Mouse (Mus musculus) heart, embryonic 14.5 days (tissue): ENCODE measurements around the gene Atp1a2. TPM values are rescaled to one million over a fixed set of nuclear protein-coding genes. Genes with fewer than 3 reads are reported as not detected.

Experiments used
- ATAC-seq: fragments of 200-750 bp; cut with Nextera tagmentation; 2 replicates; pipeline ENCODE4 v1.8.0; 2017; ENCODE audit warnings: low read depth, moderate TSS enrichment; ENCODE audit not compliant: insufficient number of reproducible peaks, insufficient read depth, low FRiP score
- H3K27ac ChIP-seq, 2 experiments: fragments of 200-500 bp in 1 of 2; fragments of 300-500 bp in 1 of 2; sonication (generic) in 1 of 2; replicated peaks in 1 of 2; 2 replicates each; pipeline ENCODE4 v1.5.1; 2012 to 2014; ENCODE audit warnings: low read depth in 2 of 2, low read length in 2 of 2, control low read depth in 1 of 2, mild to moderate bottlenecking in 1 of 2, mixed read lengths in 1 of 2; ENCODE audit not compliant: control insufficient read depth in 1 of 2, insufficient read depth in 1 of 2
- H3K27me3 ChIP-seq: fragments of 300-500 bp; sonication (generic); 2 replicates; pipeline ENCODE4 v1.6.1; 2014; ENCODE audit warnings: mild to moderate bottlenecking, low read length, control low read depth; ENCODE audit not compliant: control insufficient read depth, insufficient read depth
- H3K36me3 ChIP-seq: fragments of 300-500 bp; sonication (generic); 2 replicates; pipeline ENCODE4 v1.6.1; 2014; ENCODE audit warnings: mild to moderate bottlenecking, control low read depth, low read length, mixed read lengths; ENCODE audit not compliant: control insufficient read depth, insufficient read depth
- H3K4me1 ChIP-seq, 2 experiments: fragments of 200-500 bp in 1 of 2; fragments of 300-500 bp in 1 of 2; sonication (generic) in 1 of 2; 2 replicates each; pipeline ENCODE4 v1.6.1; 2012 to 2014; ENCODE audit warnings: low read length in 2 of 2, control low read depth in 1 of 2, mixed read lengths in 1 of 2; ENCODE audit not compliant: control insufficient read depth in 2 of 2, insufficient read depth in 2 of 2
- H3K4me2 ChIP-seq: fragments of 300-500 bp; sonication (generic); 2 replicates; pipeline ENCODE4 v1.6.1; 2014; ENCODE audit warnings: mild to moderate bottlenecking, low read length
- H3K4me3 ChIP-seq, 2 experiments: fragments of 200-500 bp in 1 of 2; fragments of 300-500 bp in 1 of 2; sonication (generic) in 1 of 2; 2 replicates each; pipeline ENCODE4 v1.5.1; 2012 to 2014; ENCODE audit warnings: low read length in 2 of 2, mild to moderate bottlenecking in 2 of 2, control low read depth in 1 of 2, low read depth in 1 of 2, moderate library complexity in 1 of 2; ENCODE audit not compliant: control insufficient read depth in 1 of 2, insufficient read depth in 1 of 2
- H3K9ac ChIP-seq: fragments of 300-500 bp; sonication (generic); 2 replicates; pipeline ENCODE4 v1.6.1; 2014; ENCODE audit warnings: mild to moderate bottlenecking, low read length
- H3K9me3 ChIP-seq: fragments of 300-500 bp; sonication (generic); 2 replicates; pipeline ENCODE4 v1.6.1; 2016; ENCODE audit warnings: low read length, control low read depth; ENCODE audit not compliant: control insufficient read depth
- WGBS: fragments of 180-500 bp; shearing (Covaris S2); extraction: QIAGEN DNeasy Blood & Tissue Kit; methylation state at CpG from one replicate; pipeline ENCODE4 v1.1.7; 2014; 5-methylcytosine and 5-hydroxymethylcytosine counted together
- polyA plus RNA-seq: library from polyadenylated mRNA; unstranded; fragments of >200 nt; fragmentation: Nextera tagmentation; extraction: Ambion mirVana; gene quantifications from 2 replicates; pipeline ENCODE4 v1.2.1, GENCODE M21; 2014

Atp1a2 gene
- polyA plus RNA-seq, 1 experiment from 2014 or later = 7.3 TPM

DNA sequence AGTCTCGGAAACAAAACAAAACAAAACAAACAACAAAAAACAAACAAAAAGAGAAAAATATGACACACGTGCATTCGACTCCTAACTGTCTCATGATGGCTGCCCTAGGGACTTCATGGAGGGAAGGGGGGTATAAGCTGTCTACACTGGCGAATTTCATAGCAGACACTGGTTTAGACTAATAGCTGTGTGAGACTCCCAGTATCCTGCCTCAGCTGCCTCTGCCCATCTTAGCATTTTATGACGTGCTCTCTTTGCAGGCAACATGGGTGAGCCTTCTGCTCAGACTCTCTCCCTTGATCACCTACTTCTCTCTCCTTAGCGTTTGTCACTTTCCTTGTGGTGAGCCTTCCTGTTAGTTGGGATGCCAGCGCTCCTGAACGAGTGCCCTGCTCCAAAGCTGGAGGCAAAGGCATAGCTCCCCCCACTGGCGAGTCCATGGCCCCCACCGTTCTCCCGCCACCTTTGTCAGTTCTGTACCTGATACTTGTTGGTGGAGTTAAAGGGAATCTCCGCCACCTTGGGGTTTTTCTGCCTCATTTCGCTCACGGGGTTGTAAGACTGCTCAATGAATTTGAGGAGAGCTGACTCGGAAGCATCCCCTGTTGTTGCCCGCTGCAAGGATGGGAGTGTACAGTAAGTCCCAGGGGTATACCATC is 54.2 kb downstream of the Atp1a2 start:
- Histone ChIP-seq H3K4me3 (peak overlapping the region; percentile 20; a peak in 2 of 4 replicates), H3K36me3 (no peaks in the 10 kb centered on the region), H3K4me2 (peak overlapping the region; percentile 47), H3K27ac (peak overlapping the region; percentile 96 to 97; a peak in 3 of 4 replicates), H3K9me3 (no peaks in the 10 kb centered on the region), H3K9ac (peak overlapping the region; percentile 6), H3K4me1 (peaks cover 12 to 26% of the 10 kb centered on the region in 2 experiments), H3K27me3 (no peaks in the 10 kb centered on the region)
- ATAC-seq = 0 out of 2 replicates have a peak, but pooled peaks have one; percentile 39
- 25% methylated on average over 16 of the region's 16 CpGs for WGBS

GRCm38 (mm10) chr1:172242401-172242800 is 55.5 kb downstream of the Atp1a2 start:
- Histone ChIP-seq H3K9me3 (no peaks in the 10 kb centered on the region), H3K36me3 (no peaks in the 10 kb centered on the region), H3K9ac (peak overlapping the region; percentile 31; the same call in 1 of the 2 replicates), H3K4me2 (no peak overlapping the region; the same call in 1 of the 2 replicates), H3K27me3 (no peaks in the 10 kb centered on the region), H3K4me3 (no peak overlapping the region), H3K27ac (peak overlapping the region; percentile 96 to 97), H3K4me1 (peaks cover 12 to 26% of the 10 kb centered on the region in 2 experiments)
- WGBS = 27% methylated on average over 2 of the region's 2 CpGs
- peak; percentile 69 for ATAC-seq

- H3K4me3 ChIP-seq = no peak overlapping the region
- H3K4me1 ChIP-seq = peaks cover 12 to 26% of the 10 kb centered on the region in 2 experiments
- H3K27me3 ChIP-seq = no peaks in the 10 kb centered on the region
- ATAC-seq = no peak
- H3K9me3 ChIP-seq = no peaks in the 10 kb centered on the region
- no peak overlapping the region for H3K9ac ChIP-seq
- H3K4me2 ChIP-seq = no peak overlapping the region
- 76% methylated on average over 6 of the region's 6 CpGs for WGBS
- no peaks in the 10 kb centered on the region for H3K36me3 ChIP-seq
- H3K27ac ChIP-seq = peak overlapping the region in 1 of 2 experiments; percentile 97; a peak in 2 of 4 replicates
Observed at GRCm38 (mm10) chr1:172240945-172241708, 56.7 kb downstream of the Atp1a2 start.

DNA sequence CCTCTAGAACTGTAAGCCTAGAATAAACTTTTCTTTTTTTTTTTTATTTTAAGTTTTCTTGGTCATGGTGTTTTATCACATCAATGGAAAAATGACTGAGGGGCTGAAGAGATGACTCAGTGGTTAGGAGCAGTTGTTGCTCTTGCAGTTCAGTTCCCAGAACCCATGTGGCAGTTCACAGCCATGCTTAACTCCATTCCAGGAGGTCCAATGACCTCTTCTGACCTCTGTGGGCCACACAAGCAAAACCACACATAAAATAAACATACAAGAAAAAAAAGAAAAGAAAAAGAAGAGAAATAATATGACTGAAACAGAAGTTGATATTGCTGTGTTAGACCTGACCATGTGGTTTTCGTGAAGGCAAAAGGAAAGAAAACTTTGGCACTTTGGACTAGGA is 68.6 kb downstream of the Atp1a2 start:
- Histone ChIP-seq H3K36me3 (no peaks in the 10 kb centered on the region), H3K27ac (no peak overlapping the region), H3K4me1 (peaks cover 8 to 14% of the 10 kb centered on the region in 2 experiments), H3K4me2 (no peak overlapping the region), H3K27me3 (no peaks in the 10 kb centered on the region), H3K9ac (no peak overlapping the region), H3K4me3 (no peak overlapping the region), H3K9me3 (no peaks in the 10 kb centered on the region)
- no peak for ATAC-seq
- WGBS = 80% methylated on average over 1 of the region's 1 CpGs

DNA sequence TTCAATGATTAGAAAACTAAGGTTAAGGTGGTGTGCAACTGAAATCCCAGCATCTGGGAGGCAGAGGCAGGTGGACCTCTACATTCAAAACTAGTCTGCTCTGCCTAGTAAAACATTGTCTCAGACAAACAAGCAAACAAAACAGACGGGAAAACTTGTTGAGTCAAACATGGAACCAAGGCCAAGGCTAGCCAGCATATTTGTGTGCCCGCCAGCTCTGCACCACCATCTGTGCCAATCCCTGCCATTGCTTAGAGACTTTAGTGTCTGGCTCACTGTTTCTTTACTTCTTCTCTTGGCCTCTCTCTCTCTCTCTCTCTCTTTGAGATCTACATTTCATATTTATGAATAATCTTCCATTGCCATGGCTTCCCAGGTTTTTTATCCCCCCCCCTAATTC is 69.7 kb downstream of the Atp1a2 start:
- Histone ChIP-seq H3K9ac (no peak overlapping the region), H3K9me3 (no peaks in the 10 kb centered on the region), H3K27ac (no peak overlapping the region), H3K4me3 (no peak overlapping the region), H3K4me1 (peaks cover 12 to 21% of the 10 kb centered on the region in 2 experiments), H3K4me2 (no peak overlapping the region), H3K27me3 (no peaks in the 10 kb centered on the region), H3K36me3 (no peaks in the 10 kb centered on the region)
- no peak for ATAC-seq
- 87% methylated on average over 2 of the region's 2 CpGs for WGBS

Other genes with a start within 250 kb of the Atp1a2 start
- not detected in 2 replicates for gene Nhlh1, start 240.5 kb downstream of the Atp1a2 start, polyA plus RNA-seq
- gene Copa, start 215.5 kb downstream of the Atp1a2 start, polyA plus RNA-seq = 157 and 163 TPM in 2 replicates
- 120 TPM in 2 replicates for gene Ncstn, start 215.3 kb downstream of the Atp1a2 start, polyA plus RNA-seq
- gene Pex19, start 171.3 kb downstream of the Atp1a2 start, polyA plus RNA-seq = 119 and 136 TPM in 2 replicates
- 101 and 104 TPM in 2 replicates for gene Dcaf8, start 150.0 kb downstream of the Atp1a2 start, polyA plus RNA-seq
- gene Pea15a, start 91.3 kb downstream of the Atp1a2 start, polyA plus RNA-seq = 160 and 166 TPM in 2 replicates
- 138 and 148 TPM in 2 replicates for gene Casq1, start 78.2 kb downstream of the Atp1a2 start, polyA plus RNA-seq
- 0.23 and 0.26 TPM in 2 replicates for gene Atp1a4, start 39.6 kb downstream of the Atp1a2 start, polyA plus RNA-seq
- 20.7 and 24.7 TPM in 2 replicates for gene Igsf8, start 36.4 kb downstream of the Atp1a2 start, polyA plus RNA-seq
- not detected in 2 replicates for gene Kcnj9, start 31.3 kb upstream of the Atp1a2 start, polyA plus RNA-seq
- gene Kcnj10, start 43.1 kb upstream of the Atp1a2 start, polyA plus RNA-seq = not detected in 2 replicates
- gene Pigm, start 78.5 kb upstream of the Atp1a2 start, polyA plus RNA-seq = 5.6 and 6.3 TPM in 2 replicates
- gene Slamf9, start 177.3 kb upstream of the Atp1a2 start, polyA plus RNA-seq = 1.5 and 1.6 TPM in 2 replicates
- gene Igsf9, start 183.7 kb upstream of the Atp1a2 start, polyA plus RNA-seq = 2.0 and 5.0 TPM in 2 replicates
- gene Tagln2, start 202.0 kb upstream of the Atp1a2 start, polyA plus RNA-seq = 187 and 196 TPM in 2 replicates
- gene Cfap45, start 222.7 kb upstream of the Atp1a2 start, polyA plus RNA-seq = 2.0 and 2.6 TPM in 2 replicates